Mouse (Mus musculus) hindbrain, embryonic 10.5 days (tissue): ENCODE results near the gene Nrk. TPM values are rescaled to one million over a fixed set of nuclear protein-coding genes. Genes with fewer than 3 reads are reported as not detected.

Experiments
- DNase-seq: peaks from one replicate; pipeline ENCODE4 v3.0.0-alpha.2; 2017; ENCODE audit warnings: low spot score
- H3K27ac ChIP-seq: fragments of 300-500 bp; sonication (generic); 2 replicates; pipeline ENCODE4 v1.5.1; 2016; ENCODE audit warnings: mild to moderate bottlenecking, moderate library complexity
- H3K27me3 ChIP-seq: fragments of 300-500 bp; sonication (generic); 2 replicates; pipeline ENCODE4 v1.6.1; 2016; ENCODE audit warnings: mild to moderate bottlenecking; ENCODE audit not compliant: poor library complexity, insufficient read depth, severe bottlenecking
- H3K36me3 ChIP-seq: fragments of 300-500 bp; sonication (generic); 2 replicates; pipeline ENCODE4 v1.6.1; 2016; ENCODE audit warnings: mild to moderate bottlenecking, moderate library complexity
- H3K4me1 ChIP-seq: fragments of 300-500 bp; sonication (generic); replicated peaks from 2 replicates; pipeline ENCODE4 v1.6.1; 2016; ENCODE audit warnings: mild to moderate bottlenecking
- H3K4me3 ChIP-seq: fragments of 300-500 bp; sonication (generic); 2 replicates; pipeline ENCODE4 v1.5.1; 2016; ENCODE audit warnings: mild to moderate bottlenecking, moderate library complexity
- H3K9me3 ChIP-seq: fragments of 300-500 bp; sonication (generic); 2 replicates; pipeline ENCODE4 v1.6.1; 2016; ENCODE audit warnings: mild to moderate bottlenecking, moderate library complexity
- WGBS: fragments of 180-500 bp; shearing (Covaris S2); methylation state at CpG from one replicate; pipeline ENCODE4 v1.1.7; 2016; 5-methylcytosine and 5-hydroxymethylcytosine counted together
- polyA plus RNA-seq: library from polyadenylated mRNA; unstranded; fragments of >200 nt; fragmentation: Nextera tagmentation; extraction: Ambion mirVana; gene quantifications from 2 replicates; pipeline ENCODE4 v1.2.1, GENCODE M21; 2016

Gene Nrk
- polyA plus RNA-seq, 1 experiment from 2014 or later: 2.2 TPM

- Histone ChIP-seq H3K36me3 (no peaks in the 10 kb centered on the region), H3K4me1 (no peaks in the 10 kb centered on the region)
- WGBS: 91% methylated on average over 1 of the region's 1 CpGs
These were observed 123.4 kb downstream of the Nrk start for GRCm38 (mm10) chrX:139037666-139038065.

DNA sequence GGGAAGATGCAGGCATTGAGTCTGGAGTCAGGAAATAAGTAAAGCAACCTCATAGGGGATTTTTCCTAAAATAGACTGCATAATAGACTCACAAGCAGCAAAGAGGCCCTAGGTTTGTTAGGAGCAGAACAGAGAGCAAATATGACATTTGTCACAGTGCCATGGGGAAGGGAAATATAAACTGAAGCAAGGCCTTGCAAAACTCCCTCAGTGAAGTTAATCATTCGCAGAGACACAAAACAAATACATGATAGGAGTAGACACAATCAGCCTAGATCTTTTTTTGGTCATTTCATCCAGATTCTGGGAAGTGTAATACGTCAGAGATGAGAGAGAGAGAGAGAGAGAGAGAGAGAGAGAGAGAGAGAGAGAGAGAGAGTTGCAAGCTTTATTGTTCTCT is 125.1 kb downstream of the Nrk start:
- no peak for DNase-seq
- WGBS: 87% methylated on average over 2 of the region's 2 CpGs

More at GRCm38 (mm10) chrX:139037666-139038065, 123.4 kb downstream of the Nrk start:
- no peaks in the 10 kb centered on the region for H3K9me3 ChIP-seq
- peaks cover 3% of the 10 kb centered on the region; the same call in 1 of the 2 replicates for H3K27me3 ChIP-seq
- DNase-seq: no peak
- H3K27ac ChIP-seq: no peak overlapping the region
- H3K4me3 ChIP-seq: no peak overlapping the region

GRCm38 (mm10) chrX:139041148-139041547 is 126.9 kb downstream of the Nrk start:
- H3K27ac ChIP-seq: no peak overlapping the region
- no peaks in the 10 kb centered on the region for H3K9me3 ChIP-seq
- H3K4me1 ChIP-seq: no peaks in the 10 kb centered on the region
- H3K4me3 ChIP-seq: no peak overlapping the region
- H3K36me3 ChIP-seq: no peaks in the 10 kb centered on the region
- no peak for DNase-seq
- H3K27me3 ChIP-seq: no peaks in the 10 kb centered on the region; the same call in 1 of the 2 replicates
- WGBS: 81% methylated on average over 1 of the region's 1 CpGs

More for the DNA sequence above, 125.1 kb downstream of the Nrk start:
- no peak overlapping the region for H3K4me3 ChIP-seq
- H3K4me1 ChIP-seq: no peaks in the 10 kb centered on the region
- no peaks in the 10 kb centered on the region for H3K9me3 ChIP-seq
- H3K27me3 ChIP-seq: no peaks in the 10 kb centered on the region; the same call in 1 of the 2 replicates
- no peak overlapping the region for H3K27ac ChIP-seq
- H3K36me3 ChIP-seq: no peaks in the 10 kb centered on the region

DNA sequence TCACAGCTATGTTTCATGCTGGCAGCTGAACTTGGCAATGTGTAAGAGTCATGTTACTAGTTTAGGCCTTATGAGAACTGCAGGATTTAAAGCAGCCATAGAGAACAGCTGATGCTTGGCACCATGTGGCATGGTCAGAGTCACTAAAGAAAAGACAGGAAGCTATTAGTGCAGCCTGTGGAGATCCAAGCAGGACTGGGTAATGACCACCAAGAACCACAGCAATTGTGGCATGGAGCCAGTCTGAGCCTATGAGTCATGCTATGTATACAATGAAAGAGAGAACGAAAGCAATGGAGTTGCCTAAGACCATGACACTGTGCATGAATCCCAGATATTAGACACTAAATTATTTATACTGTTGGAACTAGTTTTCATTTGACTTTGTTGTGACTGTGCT is 137.7 kb downstream of the Nrk start:
- no peaks in the 10 kb centered on the region for H3K27me3 ChIP-seq
- no peak overlapping the region for H3K27ac ChIP-seq
- H3K4me3 ChIP-seq: no peak overlapping the region
- no peaks in the 10 kb centered on the region for H3K4me1 ChIP-seq
- H3K9me3 ChIP-seq: no peaks in the 10 kb centered on the region
- WGBS: 86% methylated on average over 1 of the region's 1 CpGs
- DNase-seq: no peak
- no peaks in the 10 kb centered on the region for H3K36me3 ChIP-seq

DNA sequence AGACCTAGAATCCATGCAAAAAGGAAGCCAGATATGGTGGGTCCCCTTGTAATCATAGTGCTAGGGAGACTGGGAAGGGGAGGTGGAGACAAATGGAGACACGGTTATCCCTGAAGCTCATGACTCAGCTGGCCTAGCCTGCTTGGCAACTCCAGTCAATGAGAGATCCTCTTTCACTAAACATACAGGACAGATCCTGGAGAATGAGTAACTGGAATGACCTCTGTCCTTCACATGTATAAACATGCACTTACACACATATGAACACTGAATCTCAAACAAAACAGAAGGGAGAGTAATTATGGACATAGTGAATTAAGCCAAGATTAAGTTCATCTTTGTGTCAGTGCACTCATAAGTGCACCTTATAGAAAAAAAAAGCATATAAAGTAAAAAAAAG is 138.9 kb downstream of the Nrk start:
- Histone ChIP-seq H3K9me3 (no peaks in the 10 kb centered on the region), H3K27ac (no peak overlapping the region), H3K27me3 (0 out of 2 replicates have a peak, but pooled peaks cover under 1% of the 10 kb centered on the region), H3K4me1 (no peaks in the 10 kb centered on the region), H3K4me3 (no peak overlapping the region), H3K36me3 (no peaks in the 10 kb centered on the region)
- DNase-seq: no peak
- WGBS: 78% methylated on average over 1 of the region's 1 CpGs

Other genes starting within 250 kb of the Nrk start
- gene Serpina7, start 170.8 kb downstream of the Nrk start, polyA plus RNA-seq: 0.08 and 0.14 TPM in 2 replicates
- gene 4930513O06Rik, start 171.8 kb downstream of the Nrk start, polyA plus RNA-seq: not detected in 2 replicates